ENCODE assay signal across 8 mouse cellular contexts in genomic region chr2:150558568-150558967, GRCm38 (mm10). TPM values are rescaled to one million over a fixed set of nuclear protein-coding genes. Genes with fewer than 3 reads are reported as not detected.
DNase-seq lines count a peak whose midpoint lies in the region; ATAC-seq lines count a peak whose summit lies in the region.

No protein-coding gene starts in this region.

- peak; percentile 100 for ATAC-seq in common myeloid progenitor, adult 5-6 weeks (replicated peaks; ENCODE audit: low read depth, poor library complexity, severe bottlenecking)

- peak; percentile 18 to 72 for DNase-seq in adrenal gland, adult (ENCODE audit: inconsistent age in 2 of 2, low spot score in 1 of 2)
- no peak for DNase-seq in adrenal gland, adult 18-20 months (ENCODE audit: low spot score in 2 of 2)
- DNase-seq in left cerebral cortex, postnatal 14 days (ENCODE audit: low spot score in 2 of 2): peak; percentile 46 to 58
- no peak for DNase-seq in left cerebral cortex, adult 8-10 months (ENCODE audit: low spot score in 2 of 2)
- DNase-seq in layer of hippocampus, postnatal 10 days (ENCODE audit: low spot score in 2 of 2): peak; percentile 44 to 49
- DNase-seq in retina, embryonic 14.5 days (ENCODE audit: low spot score): peak; percentile 57
- no peak for DNase-seq in gastrocnemius, postnatal 36 days

- intact Hi-C loops in left cerebral cortex, postnatal 14 days (cut with DNase I): loop anchor here (2.0 to 5.0 kb wide), 2 partner anchors 116 to 189 kb away; partner anchors contain the start of gene Entpd6
- intact Hi-C loops in gastrocnemius, postnatal 36 days (cut with DNase I): no loop called here

RNA-seq across cellular contexts. Expression of gene Cst7, which starts 11.6 kb away (rescaled TPM):
- total RNA-seq in adrenal gland, adult 18-20 months (2021): under 1 TPM in 1 of 2 experiments, not detected in 1; 0.51 TPM
- total RNA-seq in left cerebral cortex, postnatal 14 days (2021): not detected
- 10 to 100 TPM in 2 of 4 experiments, not detected in 2; 60.0 to 98.6 TPM for total RNA-seq in left cerebral cortex, adult 8-10 months (2022)
- 90.6 and 112 TPM in 2 replicates for total RNA-seq in common myeloid progenitor, adult 5-6 weeks (2017)
- total RNA-seq in layer of hippocampus, postnatal 10 days (2021): not detected
- not detected for total RNA-seq in gastrocnemius, postnatal 36 days (2021)

RNA-seq across cellular contexts. Expression of gene Apmap, which starts 49.8 kb away (rescaled TPM):
- total RNA-seq in adrenal gland, adult 18-20 months (2021): 100 to 1,000 TPM; 122 to 153 TPM
- total RNA-seq in left cerebral cortex, postnatal 14 days (2021): 10 to 100 TPM; 49.1 to 50.1 TPM
- 10 to 100 TPM; 58.1 to 66.8 (median 60.4) TPM for total RNA-seq in left cerebral cortex, adult 8-10 months (2022)
- 42.3 and 46.1 TPM in 2 replicates for total RNA-seq in common myeloid progenitor, adult 5-6 weeks (2017)
- 10 to 100 TPM; 48.9 to 53.0 TPM for total RNA-seq in layer of hippocampus, postnatal 10 days (2021)
- total RNA-seq in gastrocnemius, postnatal 36 days (2021): 10 to 100 TPM; 16.0 to 19.3 TPM

Comparison
In these comparisons a context has a peak if more than half of its experiments do, and no peak if none do; other contexts are left out.
1. DNase-seq: peak in adrenal gland, adult (2 of 2), left cerebral cortex, postnatal 14 days (2 of 2), layer of hippocampus, postnatal 10 days (2 of 2) and retina, embryonic 14.5 days (single experiment); none in adrenal gland, adult 18-20 months (0 of 2), left cerebral cortex, adult 8-10 months (0 of 2) and gastrocnemius, postnatal 36 days (0 of 2).